In genomic region chr17:36844725-36845124, GRCm38 (mm10) we compare ENCODE assay signal across 21 mouse cellular contexts. TPM values are rescaled to one million over a fixed set of nuclear protein-coding genes. Genes with fewer than 3 reads are reported as not detected.
A peak's percentile ranks its signal among the peaks of the same experiment; 100 is the strongest.
DNase-seq lines count a peak whose midpoint lies in the region; ATAC-seq and TF ChIP-seq lines count a peak whose summit lies in the region.
"Had no signal": no experiment of that assay in that cellular context is flagged by ENCODE, and none has a peak within 500 bp of the region (broad histone marks: within the 10 kb centered on the region; RNA-seq: fewer than 3 reads in every experiment).

No protein-coding gene starts in this region.

- DNase-seq in embryonic facial prominence, embryonic 10.5 days (ENCODE audit: low spot score) = no peak
- no peak for DNase-seq in ES-E14 (ENCODE audit: low read depth, low spot score)
- DNase-seq in adrenal gland, postnatal 36 days = peak; percentile 77 to 82
- no peak for DNase-seq in frontal cortex, adult 2 months (ENCODE audit: extremely low spot score in 1 of 2, low spot score in 1 of 2)
- DNase-seq in cerebellum, postnatal 10 days = no peak
- DNase-seq in layer of hippocampus, adult 9-11 months = no peak
- DNase-seq: cerebellum, adult 11-12 months; forebrain, postnatal 0 days; gastrocnemius, postnatal 36 days; lung, adult 2 months had no signal

- no peaks in the 10 kb centered on the region for H3K9me3 ChIP-seq in embryonic facial prominence, embryonic 12.5 days
- H3K9me3 ChIP-seq in embryonic facial prominence, embryonic 10.5 days = no peaks in the 10 kb centered on the region
- no peaks in the 10 kb centered on the region for H3K9me3 ChIP-seq in ES-E14 (ENCODE audit: control insufficient read depth, insufficient read depth, low read depth, low read length)
- H3K9me3 ChIP-seq in liver, embryonic 16.5 days (replicated peaks; ENCODE audit: control insufficient read depth, low read length) = no peaks in the 10 kb centered on the region
- H3K9me3 ChIP-seq: heart, embryonic 13.5 days; hindbrain, embryonic 13.5 days; megakaryocyte, embryonic 14.5 days; neural tube, embryonic 13.5 days had no signal

- H3K4me1 ChIP-seq in embryonic facial prominence, embryonic 12.5 days = no peaks in the 10 kb centered on the region
- H3K4me1 ChIP-seq in embryonic facial prominence, embryonic 10.5 days = 0 out of 2 replicates have a peak, but pooled peaks cover 4% of the 10 kb centered on the region
- peaks cover 7 to 32% of the 10 kb centered on the region in 2 experiments; a peak in 3 of 4 replicates for H3K4me1 ChIP-seq in ES-E14 (ENCODE audit: control insufficient read depth in 2 of 2, insufficient read depth in 2 of 2, low read length in 2 of 2, poor library complexity in 1 of 2)
- H3K4me1 ChIP-seq in liver, embryonic 16.5 days (ENCODE audit: control insufficient read depth, low read depth, low read length) = peaks cover 25% of the 10 kb centered on the region
- H3K4me1 ChIP-seq: hindbrain, embryonic 13.5 days had no signal

- no peaks in the 10 kb centered on the region for H3K36me3 ChIP-seq in embryonic facial prominence, embryonic 12.5 days
- H3K36me3 ChIP-seq in embryonic facial prominence, embryonic 10.5 days (replicated peaks) = peaks cover 20% of the 10 kb centered on the region
- peaks cover 2% of the 10 kb centered on the region; the same call in 1 of the 2 replicates for H3K36me3 ChIP-seq in ES-E14 (ENCODE audit: control insufficient read depth, insufficient read depth, low read length, poor library complexity, severe bottlenecking)
- H3K36me3 ChIP-seq in liver, embryonic 16.5 days (ENCODE audit: control insufficient read depth, insufficient read depth) = no peaks in the 10 kb centered on the region; the same call in 1 of the 2 replicates

- in situ Hi-C loops in ES-E14 (cut with MboI; ENCODE audit: low sequenced_read_pairs in 2 of 2, unreplicated experiment in 2 of 2) = no loop called here

- 83% methylated on average over 1 of the region's 1 CpGs for WGBS in embryonic facial prominence, embryonic 12.5 days
- WGBS in embryonic facial prominence, embryonic 10.5 days = 93% methylated on average over 1 of the region's 1 CpGs
- WGBS in liver, embryonic 16.5 days (ENCODE audit: insufficient replicate concordance) = 53% methylated on average over 1 of the region's 1 CpGs

- no peak overlapping the region for H3K27ac ChIP-seq in embryonic facial prominence, embryonic 12.5 days
- H3K27ac ChIP-seq in embryonic facial prominence, embryonic 10.5 days (replicated peaks) = no peak overlapping the region
- peak overlapping the region; percentile 68; the same call in 1 of the 2 replicates for H3K27ac ChIP-seq in ES-E14 (ENCODE audit: insufficient read depth, low read depth, low read length, poor library complexity, severe bottlenecking)
- H3K27ac ChIP-seq in liver, embryonic 16.5 days (ENCODE audit: low read length) = peak overlapping the region; percentile 70
- H3K27ac ChIP-seq: heart, embryonic 13.5 days; hindbrain, embryonic 13.5 days; neural tube, embryonic 13.5 days had no signal

- ATAC-seq in embryonic facial prominence, embryonic 12.5 days (ENCODE audit: insufficient number of reproducible peaks, insufficient read depth, low FRiP score, low TSS enrichment) = 0 out of 2 replicates have a peak, but pooled peaks have one; percentile 28
- ATAC-seq in liver, embryonic 16.5 days (ENCODE audit: low read depth) = no peak
- ATAC-seq: forebrain, postnatal 0 days had no signal

- H3K4me3 ChIP-seq in embryonic facial prominence, embryonic 12.5 days = no peak overlapping the region
- H3K4me3 ChIP-seq in embryonic facial prominence, embryonic 10.5 days = no peak overlapping the region
- H3K4me3 ChIP-seq in ES-E14 (ENCODE audit: insufficient read depth in 1 of 2, low read depth in 1 of 2, low read length in 2 of 2, poor library complexity in 1 of 2, severe bottlenecking in 1 of 2) = no peak overlapping the region
- no peak overlapping the region for H3K4me3 ChIP-seq in liver, embryonic 16.5 days (ENCODE audit: low read depth, low read length)
- H3K4me3 ChIP-seq: heart, embryonic 13.5 days; hindbrain, embryonic 13.5 days; neural tube, embryonic 13.5 days had no signal

- no peaks in the 10 kb centered on the region for H3K27me3 ChIP-seq in embryonic facial prominence, embryonic 12.5 days
- no peaks in the 10 kb centered on the region for H3K27me3 ChIP-seq in embryonic facial prominence, embryonic 10.5 days (replicated peaks; ENCODE audit: low read depth, poor library complexity, severe bottlenecking)
- no peaks in the 10 kb centered on the region for H3K27me3 ChIP-seq in liver, embryonic 16.5 days (ENCODE audit: control insufficient read depth, insufficient read depth, low read depth, low read length)
- H3K27me3 ChIP-seq: heart, embryonic 13.5 days; hindbrain, embryonic 13.5 days; megakaryocyte, embryonic 14.5 days; neural tube, embryonic 13.5 days had no signal

- H3K9ac ChIP-seq in embryonic facial prominence, embryonic 12.5 days = no peak overlapping the region
- H3K9ac ChIP-seq in ES-E14 (ENCODE audit: insufficient read depth, low read depth, low read length, poor library complexity, severe bottlenecking) = no peak overlapping the region
- no peak overlapping the region for H3K9ac ChIP-seq in liver, embryonic 16.5 days (ENCODE audit: low read depth, low read length)
- H3K9ac ChIP-seq: forebrain, postnatal 0 days; heart, embryonic 13.5 days; hindbrain, embryonic 13.5 days; neural tube, embryonic 13.5 days had no signal

- H3K4me2 ChIP-seq in embryonic facial prominence, embryonic 12.5 days (replicated peaks) = no peak overlapping the region
- no peak overlapping the region for H3K4me2 ChIP-seq in liver, embryonic 16.5 days (ENCODE audit: low read depth, low read length)
- H3K4me2 ChIP-seq: heart, embryonic 13.5 days; hindbrain, embryonic 13.5 days; neural tube, embryonic 13.5 days had no signal

TF ChIP-seq in ES-E14, 5 proteins besides CTCF, POLR2A, EP300 and RAD21:
- TF ChIP-seq MAFK (IDR thresholded peaks at IDR 0.05; ENCODE audit: insufficient read depth, low read depth, low read length) (no peak), HCFC1 (IDR thresholded peaks at IDR 0.05; ENCODE audit: borderline replicate concordance, insufficient read depth, low read length) (no peak), CHD2 (IDR thresholded peaks at IDR 0.05; ENCODE audit: low read depth, low read length) (no peak), ZNF384 (IDR thresholded peaks at IDR 0.05; ENCODE audit: low read depth, low read length) (no peak), ZC3H11A (IDR thresholded peaks at IDR 0.05; ENCODE audit: borderline replicate concordance, low read depth, low read length) (no peak)

RNA-seq across cellular contexts. Expression of gene Trim26, which starts 7.8 kb away (rescaled TPM):
- polyA plus RNA-seq in embryonic facial prominence, embryonic 12.5 days (2016; fragmentation: Nextera tagmentation; extraction: Ambion mirVana) = 55.8 and 59.0 TPM in 2 replicates
- polyA plus RNA-seq in embryonic facial prominence, embryonic 10.5 days (2016; fragmentation: Nextera tagmentation; extraction: Ambion mirVana) = 42.1 and 45.6 TPM in 2 replicates
- total RNA-seq in ES-E14 (2012; rRNA removed) = 21.1 and 24.6 TPM in 2 replicates
- total RNA-seq in adrenal gland, postnatal 36 days (2021) = 10 to 100 TPM; 57.8 to 61.3 TPM
- 15.8 and 16.7 TPM in 2 replicates for polyA plus RNA-seq in liver, embryonic 16.5 days (2015; fragmentation: Nextera tagmentation; extraction: Ambion mirVana)
- polyA plus RNA-seq in frontal cortex, adult 2 months (2012; rRNA removed) = 20.8 and 21.9 TPM in 2 replicates

RNA-seq across cellular contexts. Expression of gene Trim15, which starts 22.3 kb away (rescaled TPM):
- 0.17 and 0.40 TPM in 2 replicates for polyA plus RNA-seq in embryonic facial prominence, embryonic 12.5 days (2016; fragmentation: Nextera tagmentation; extraction: Ambion mirVana)
- 0.21 and 0.36 TPM in 2 replicates for polyA plus RNA-seq in embryonic facial prominence, embryonic 10.5 days (2016; fragmentation: Nextera tagmentation; extraction: Ambion mirVana)
- 0.16 TPM in 1 of 2 replicates, not detected in the other for total RNA-seq in ES-E14 (2012; rRNA removed)
- under 1 TPM in 1 of 2 experiments, not detected in 1; 0.16 TPM for total RNA-seq in adrenal gland, postnatal 36 days (2021)
- 0.55 and 0.61 TPM in 2 replicates for polyA plus RNA-seq in liver, embryonic 16.5 days (2015; fragmentation: Nextera tagmentation; extraction: Ambion mirVana)
- 0.04 and 0.08 TPM in 2 replicates for polyA plus RNA-seq in frontal cortex, adult 2 months (2012; rRNA removed)
- total RNA-seq: gastrocnemius, postnatal 36 days; layer of hippocampus, adult 8-10 months; left cerebral cortex, postnatal 14 days had no signal
- polyA plus RNA-seq: cortical plate, adult 2 months; testis, adult 2 months had no signal

RNA-seq across cellular contexts. Expression of gene Trim10, which starts 24.6 kb away (rescaled TPM):
- 6.6 and 7.2 TPM in 2 replicates for polyA plus RNA-seq in embryonic facial prominence, embryonic 12.5 days (2016; fragmentation: Nextera tagmentation; extraction: Ambion mirVana)
- polyA plus RNA-seq in embryonic facial prominence, embryonic 10.5 days (2016; fragmentation: Nextera tagmentation; extraction: Ambion mirVana) = 5.8 and 6.0 TPM in 2 replicates
- not detected in 2 replicates for total RNA-seq in ES-E14 (2012; rRNA removed)
- total RNA-seq in adrenal gland, postnatal 36 days (2021) = under 1 TPM; 0.20 to 0.43 TPM
- polyA plus RNA-seq in liver, embryonic 16.5 days (2015; fragmentation: Nextera tagmentation; extraction: Ambion mirVana) = 285 and 295 TPM in 2 replicates
- 0.06 and 0.08 TPM in 2 replicates for polyA plus RNA-seq in frontal cortex, adult 2 months (2012; rRNA removed)
- total RNA-seq: forebrain, postnatal 0 days; gastrocnemius, postnatal 36 days; layer of hippocampus, adult 8-10 months had no signal
- polyA plus RNA-seq: cortical plate, adult 2 months; testis, adult 2 months had no signal

RNA-seq across cellular contexts. Expression of gene H2-M10.6, which starts 32.8 kb away (rescaled TPM):
- not detected in 2 replicates for polyA plus RNA-seq in embryonic facial prominence, embryonic 12.5 days (2016; fragmentation: Nextera tagmentation; extraction: Ambion mirVana)
- not detected in 2 replicates for polyA plus RNA-seq in embryonic facial prominence, embryonic 10.5 days (2016; fragmentation: Nextera tagmentation; extraction: Ambion mirVana)
- not detected in 2 replicates for total RNA-seq in ES-E14 (2012; rRNA removed)
- total RNA-seq in adrenal gland, postnatal 36 days (2021) = not detected
- not detected in 2 replicates for polyA plus RNA-seq in liver, embryonic 16.5 days (2015; fragmentation: Nextera tagmentation; extraction: Ambion mirVana)
- not detected in 2 replicates for polyA plus RNA-seq in frontal cortex, adult 2 months (2012; rRNA removed)
- total RNA-seq: forebrain, postnatal 0 days; gastrocnemius, postnatal 36 days; layer of hippocampus, adult 8-10 months; left cerebral cortex, postnatal 14 days; midbrain, postnatal 0 days had no signal
- polyA plus RNA-seq: cortical plate, adult 2 months; forebrain, postnatal 0 days; heart, embryonic 13.5 days; hindbrain, embryonic 13.5 days; lung, adult 2 months; midbrain, postnatal 0 days; neural tube, embryonic 13.5 days; testis, adult 2 months had no signal

RNA-seq across cellular contexts. Expression of gene Trim40, which starts 45.2 kb away (rescaled TPM):
- polyA plus RNA-seq in embryonic facial prominence, embryonic 12.5 days (2016; fragmentation: Nextera tagmentation; extraction: Ambion mirVana) = not detected in 2 replicates
- not detected in 2 replicates for polyA plus RNA-seq in embryonic facial prominence, embryonic 10.5 days (2016; fragmentation: Nextera tagmentation; extraction: Ambion mirVana)
- total RNA-seq in ES-E14 (2012; rRNA removed) = 0.18 and 0.26 TPM in 2 replicates
- under 1 TPM; 0.23 to 0.40 TPM for total RNA-seq in adrenal gland, postnatal 36 days (2021)
- not detected in 2 replicates for polyA plus RNA-seq in liver, embryonic 16.5 days (2015; fragmentation: Nextera tagmentation; extraction: Ambion mirVana)
- 0.22 and 0.29 TPM in 2 replicates for polyA plus RNA-seq in frontal cortex, adult 2 months (2012; rRNA removed)
- total RNA-seq: gastrocnemius, postnatal 36 days; left cerebral cortex, postnatal 14 days; midbrain, postnatal 0 days had no signal
- polyA plus RNA-seq: heart, embryonic 13.5 days; hindbrain, embryonic 13.5 days; neural tube, embryonic 13.5 days; testis, adult 2 months had no signal

Comparison
In these comparisons a context has a peak if more than half of its experiments do, and no peak if none do; other contexts are left out.
1. H3K27ac ChIP-seq: peak in ES-E14 (single experiment) and liver, embryonic 16.5 days (single experiment); none in embryonic facial prominence, embryonic 12.5 days (single experiment) and embryonic facial prominence, embryonic 10.5 days (single experiment).
2. DNase-seq: peak in adrenal gland, postnatal 36 days (2 of 2); none in embryonic facial prominence, embryonic 10.5 days (single experiment), ES-E14 (single experiment), frontal cortex, adult 2 months (0 of 2), cerebellum, postnatal 10 days (0 of 2) and layer of hippocampus, adult 9-11 months (single experiment).
3. RNA of gene Trim10, which starts 24.6 kb away (polyA plus RNA-seq): 285 to 295 TPM in liver, embryonic 16.5 days; 6.6 to 7.2 TPM in embryonic facial prominence, embryonic 12.5 days, 5.8 to 6.0 TPM in embryonic facial prominence, embryonic 10.5 days and 0.06 to 0.08 TPM in frontal cortex, adult 2 months; every median in the first group is over 10 times any median in the second.